Mouse (Mus musculus) adrenal gland, adult 2 months (tissue): ENCODE results near the gene Elfn1. TPM values are rescaled to one million over a fixed set of nuclear protein-coding genes. Genes with fewer than 3 reads are reported as not detected.

Experiments used
- DNase-seq: peaks from one replicate; pipeline ENCODE4 v3.0.0; 2021
- polyA plus RNA-seq: library from polyadenylated mRNA; depleted of rRNA; stranded (reverse); fragments of >200 nt; gene quantifications from 2 replicates; pipeline ENCODE4 v1.2.3, GENCODE M21; 2012; rRNA removed
- total RNA-seq, 2 experiments: library from RNA; stranded (reverse); gene quantifications; 2 replicates each; pipeline ENCODE4 v1.2.3; 2021

Elfn1 gene
- total and polyA plus RNA-seq, 3 experiments = 0.35 to 96.1 (median 25.4) TPM

GRCm38 (mm10) chr5:140019616-140020015 is 111.9 kb downstream of the Elfn1 start:
- DNase-seq = peak; percentile 52

GRCm38 (mm10) chr5:140021755-140022154 is 114.0 kb downstream of the Elfn1 start:
- DNase-seq = no peak

GRCm38 (mm10) chr5:140022861-140023260 is 115.1 kb downstream of the Elfn1 start:
- DNase-seq = no peak

GRCm38 (mm10) chr5:140023941-140024500 is 116.3 kb downstream of the Elfn1 start:
- peak; percentile 90 for DNase-seq

Other genes with a start within 250 kb of the Elfn1 start
- gene Micall2, start 171.6 kb upstream of the Elfn1 start, total RNA-seq = 10 to 100 TPM in 1 of 2 experiments, 1 to 10 TPM in 1; 6.0 to 14.7 TPM
- gene Micall2, start 171.6 kb upstream of the Elfn1 start, polyA plus RNA-seq = 6.1 and 7.6 TPM in 2 replicates
- gene Ints1, start 132.3 kb upstream of the Elfn1 start, total RNA-seq = 10 to 100 TPM; 50.6 to 55.9 TPM
- 77.2 and 91.0 TPM in 2 replicates for gene Ints1, start 132.3 kb upstream of the Elfn1 start, polyA plus RNA-seq
- 10 to 100 TPM; 32.1 to 34.1 TPM for gene Mafk, start 116.4 kb upstream of the Elfn1 start, total RNA-seq
- 28.8 and 29.8 TPM in 2 replicates for gene Mafk, start 116.4 kb upstream of the Elfn1 start, polyA plus RNA-seq
- gene Tmem184a, start 88.0 kb upstream of the Elfn1 start, total RNA-seq = under 1 TPM; 0.17 TPM
- 0.43 and 1.5 TPM in 2 replicates for gene Tmem184a, start 88.0 kb upstream of the Elfn1 start, polyA plus RNA-seq
- not detected for gene Gm26938, start 81.5 kb upstream of the Elfn1 start, total RNA-seq
- gene Gm26938, start 81.5 kb upstream of the Elfn1 start, polyA plus RNA-seq = not detected in 2 replicates
- gene Psmg3, start 81.1 kb upstream of the Elfn1 start, total RNA-seq = 10 to 100 TPM; 14.8 to 21.5 TPM
- 18.3 and 20.8 TPM in 2 replicates for gene Psmg3, start 81.1 kb upstream of the Elfn1 start, polyA plus RNA-seq